Mouse (Mus musculus) CH12.LX (cell line): ENCODE data around the gene Stx5a. TPM values are rescaled to one million over a fixed set of nuclear protein-coding genes. Genes with fewer than 3 reads are reported as not detected.

Source experiments
- DNase-seq: peaks from one replicate; pipeline ENCODE4 v3.0.0-alpha.2; 2013; ENCODE audit errors: extremely low read depth
- H3K27ac ChIP-seq: 2 replicates; pipeline ENCODE4 v1.5.1; 2012; ENCODE audit warnings: low read depth, mild to moderate bottlenecking, control low read depth, moderate library complexity; ENCODE audit not compliant: insufficient read depth
- H3K27me3 ChIP-seq: replicated peaks from 2 replicates; pipeline ENCODE3; 2012; ENCODE audit warnings: inconsistent platforms
- H3K36me3 ChIP-seq, 2 experiments: replicated peaks in 1 of 2; 2 replicates each; pipeline versions ENCODE3 to v1.6.1; 2012; ENCODE audit warnings: inconsistent platforms in 1 of 2, low read length in 1 of 2, mild to moderate bottlenecking in 1 of 2, mixed read lengths in 1 of 2, moderate library complexity in 1 of 2; ENCODE audit not compliant: control insufficient read depth in 1 of 2, insufficient read depth in 1 of 2
- H3K4me1 ChIP-seq, 2 experiments: 2 replicates each; pipeline ENCODE4 v1.6.1; 2012; ENCODE audit warnings: inconsistent platforms in 1 of 2, moderate library complexity in 1 of 2; ENCODE audit not compliant: insufficient read depth in 2 of 2, control insufficient read depth in 1 of 2
- H3K4me2 ChIP-seq: 2 replicates; pipeline ENCODE4 v1.6.1; 2012; ENCODE audit warnings: low read depth, mild to moderate bottlenecking, control low read depth; ENCODE audit not compliant: poor library complexity, insufficient read depth, severe bottlenecking
- H3K4me3 ChIP-seq, 3 experiments: fragments of 150-350 bp in 1 of 3; sonication (generic) in 1 of 3; replicated peaks in 1 of 3; 2 replicates each; pipeline versions ENCODE3 to v1.5.1; 2011 to 2012; ENCODE audit warnings: low read depth in 2 of 3, low read length in 2 of 3, mild to moderate bottlenecking in 2 of 3, moderate library complexity in 2 of 3, control low read depth in 1 of 3, improper control_type of control experiment in 1 of 3, inconsistent platforms in 1 of 3, mixed read lengths in 1 of 3; ENCODE audit not compliant: poor library complexity in 1 of 3
- H3K79me2 ChIP-seq: replicated peaks from 2 replicates; pipeline ENCODE4 v1.6.1; 2012; ENCODE audit warnings: mild to moderate bottlenecking, moderate library complexity; ENCODE audit not compliant: control insufficient read depth, poor library complexity, insufficient read depth, severe bottlenecking; ENCODE audit errors: extremely low read depth
- H3K9ac ChIP-seq: 2 replicates; pipeline ENCODE4 v1.6.1; 2012; ENCODE audit warnings: low read depth, mild to moderate bottlenecking, control low read depth, moderate library complexity; ENCODE audit not compliant: insufficient read depth
- H3K9me3 ChIP-seq: replicated peaks from 2 replicates; pipeline ENCODE3; 2012; ENCODE audit warnings: low read length, inconsistent platforms, mixed read lengths
- CHD2 ChIP-seq: IDR thresholded peaks from 2 replicates; pipeline ENCODE4 v1.6.1; 2011; ENCODE audit warnings: low read length, improper control_type of control experiment
- CTCF ChIP-seq, 2 experiments: IDR thresholded peaks in 1 of 2; conservative IDR thresholded peaks in 1 of 2; 2 replicates each; pipeline ENCODE4 v1.5.1; 2011 to 2012; ENCODE audit warnings: low read depth in 2 of 2, low read length in 2 of 2, improper control_type of control experiment in 1 of 2, inconsistent platforms in 1 of 2, mild to moderate bottlenecking in 1 of 2, moderate library complexity in 1 of 2
- ELF1 ChIP-seq: IDR thresholded peaks from 2 replicates; pipeline ENCODE4 v1.6.1; 2014; ENCODE audit warnings: low read depth, mild to moderate bottlenecking, inconsistent platforms, low read length, improper control_type of control experiment
- ETS1 ChIP-seq: conservative IDR thresholded peaks from 2 replicates; pipeline ENCODE4 v1.6.1; 2012; ENCODE audit warnings: low read depth, mild to moderate bottlenecking, inconsistent platforms, low read length, improper control_type of control experiment, moderate library complexity
- IRF4 ChIP-seq: IDR thresholded peaks from 2 replicates; pipeline ENCODE4 v1.6.1; 2014; ENCODE audit warnings: low read depth, mild to moderate bottlenecking, inconsistent platforms, low read length, improper control_type of control experiment
- JUN ChIP-seq: IDR thresholded peaks from 2 replicates; pipeline ENCODE4 v1.6.1; 2011; ENCODE audit warnings: low read depth, mild to moderate bottlenecking, low read length, improper control_type of control experiment, moderate library complexity; ENCODE audit not compliant: insufficient read depth
- KAT2A ChIP-seq: IDR thresholded peaks from 2 replicates; pipeline ENCODE4 v1.6.1; 2012; ENCODE audit warnings: low read length, improper control_type of control experiment, inconsistent platforms; ENCODE audit not compliant: insufficient replicate concordance
- MAZ ChIP-seq: IDR thresholded peaks from 2 replicates; pipeline ENCODE4 v1.6.1; 2012; ENCODE audit warnings: low read depth, mild to moderate bottlenecking, inconsistent platforms, low read length, improper control_type of control experiment, moderate library complexity
- MYC ChIP-seq: IDR thresholded peaks from 2 replicates; pipeline ENCODE4 v1.6.1; 2011; ENCODE audit warnings: low read depth, mild to moderate bottlenecking, improper control_type of control experiment, low read length
- NRF1 ChIP-seq: IDR thresholded peaks from 2 replicates; pipeline ENCODE4 v1.6.1; 2014; ENCODE audit warnings: low read depth, mild to moderate bottlenecking, inconsistent platforms, low read length, improper control_type of control experiment, moderate library complexity
- POLR2A ChIP-seq: IDR thresholded peaks from 2 replicates; pipeline ENCODE4 v1.6.1; 2011; ENCODE audit warnings: low read depth, mild to moderate bottlenecking, improper control_type of control experiment, low read length
- POLR2AphosphoS2 ChIP-seq: IDR thresholded peaks from 2 replicates; pipeline ENCODE4 v1.6.1; 2011; ENCODE audit warnings: low read depth, low read length, improper control_type of control experiment
- RCOR1 ChIP-seq: conservative IDR thresholded peaks from 2 replicates; pipeline ENCODE4 v1.6.1; 2012; ENCODE audit warnings: low read depth, mild to moderate bottlenecking, inconsistent platforms, low read length, improper control_type of control experiment
- SIN3A ChIP-seq: IDR thresholded peaks from 2 replicates; pipeline ENCODE4 v1.6.1; 2012; ENCODE audit warnings: low read length, improper control_type of control experiment, inconsistent platforms
- SMC3 ChIP-seq: IDR thresholded peaks from 2 replicates; pipeline ENCODE4 v1.6.1; 2011; ENCODE audit warnings: low read depth, low read length, improper control_type of control experiment
- TCF12 ChIP-seq: IDR thresholded peaks from 2 replicates; pipeline ENCODE4 v1.6.1; 2014; ENCODE audit warnings: low read depth, mild to moderate bottlenecking, inconsistent platforms, low read length, improper control_type of control experiment
- USF1 ChIP-seq: IDR thresholded peaks from 2 replicates; pipeline ENCODE4 v1.6.1; 2014; ENCODE audit warnings: low read depth, mild to moderate bottlenecking, inconsistent platforms, low read length, improper control_type of control experiment
- ZMIZ1 ChIP-seq: IDR thresholded peaks from 2 replicates; pipeline ENCODE4 v1.6.1; 2012; ENCODE audit warnings: low read depth, mild to moderate bottlenecking, inconsistent platforms, low read length, improper control_type of control experiment
- ZNF384 ChIP-seq: IDR thresholded peaks from 2 replicates; pipeline ENCODE4 v1.6.1; 2012; ENCODE audit warnings: low read depth, low read length, improper control_type of control experiment, inconsistent platforms
- dilution Hi-C: fragments of 300-500 bp; cut with MboI; formaldehyde crosslinking; loops from 2 replicates; pipeline ENCODE4 v1.14.3; 2020; ENCODE audit warnings: low sequenced_read_pairs; ENCODE audit not compliant: extremely low pct_unique_long_range_greater_than_20kb, extremely low pct_ligation_motif_present
- in situ Hi-C: fragments of 300-500 bp; cut with MboI; formaldehyde crosslinking; loops from 3 replicates; pipeline ENCODE4 v1.14.3; 2019; ENCODE audit warnings: low sequenced_read_pairs, low pct_ligation_motif_present, low pct_unique_long_range_greater_than_20kb, mixed read lengths
- polyA plus RNA-seq: library from polyadenylated mRNA; unstranded; fragments of >175 nt; gene quantifications from 2 replicates; pipeline ENCODE4 v1.2.1, GENCODE M21; 2012; ENCODE audit warnings: low read depth; ENCODE audit not compliant: insufficient read length
- total RNA-seq, 2 experiments: library from RNA; depleted of rRNA; stranded (reverse); fragments of 300-350 nt in 1 of 2; fragments of >200 nt in 1 of 2; gene quantifications; 2 replicates each; pipeline ENCODE4 v1.2.3; 2012 to 2014

Stx5a gene
- total and polyA plus RNA-seq, 3 experiments: 35.2 to 49.1 (median 48.1) TPM

GRCm38 (mm10) chr19:8705026-8705708, 36.0 kb upstream of the Stx5a start:
- H3K9ac ChIP-seq: no peak overlapping the region
- peaks cover 0 to 18% of the 10 kb centered on the region in 2 experiments; a peak in 2 of 4 replicates for H3K4me1 ChIP-seq
- H3K79me2 ChIP-seq: peaks cover 7% of the 10 kb centered on the region
- dilution Hi-C loops (no loop called here), in situ Hi-C loops (no loop called here)
- no peak overlapping the region for H3K4me2 ChIP-seq
- no peaks in the 10 kb centered on the region for H3K9me3 ChIP-seq
- H3K27ac ChIP-seq: no peak overlapping the region
- no peak overlapping the region for H3K4me3 ChIP-seq
- no peak for DNase-seq
- TF ChIP-seq NRF1 (no peak), MYC (no peak), ZMIZ1 (no peak; the same call in 1 of the 2 replicates), SIN3A (no peak), POLR2A (peak; percentile 45), ETS1 (no peak), ELF1 (no peak), JUN (no peak), POLR2AphosphoS2 (peak; percentile 47), RCOR1 (no peak), MAZ (no peak), IRF4 (no peak)
- H3K36me3 ChIP-seq: peaks cover 37 to 46% of the 10 kb centered on the region in 2 experiments
- no peaks in the 10 kb centered on the region for H3K27me3 ChIP-seq

- Histone ChIP-seq H3K4me1 (peaks cover 0 to 28% of the 10 kb centered on the region in 2 experiments; a peak in 2 of 4 replicates), H3K4me2 (no peak overlapping the region), H3K36me3 (peaks cover 46 to 56% of the 10 kb centered on the region in 2 experiments), H3K27me3 (no peaks in the 10 kb centered on the region), H3K9me3 (no peaks in the 10 kb centered on the region), H3K4me3 (no peak overlapping the region), H3K27ac (no peak overlapping the region), H3K9ac (no peak overlapping the region), H3K79me2 (peaks cover 18% of the 10 kb centered on the region)
- in situ Hi-C loops (no loop called here), dilution Hi-C loops (no loop called here)
- TF ChIP-seq ZMIZ1 (peak; percentile 20; the same call in 1 of the 2 replicates), POLR2A (no peak)
- no peak for DNase-seq
Observed at GRCm38 (mm10) chr19:8706132-8706667, 35.0 kb upstream of the Stx5a start.

DNA sequence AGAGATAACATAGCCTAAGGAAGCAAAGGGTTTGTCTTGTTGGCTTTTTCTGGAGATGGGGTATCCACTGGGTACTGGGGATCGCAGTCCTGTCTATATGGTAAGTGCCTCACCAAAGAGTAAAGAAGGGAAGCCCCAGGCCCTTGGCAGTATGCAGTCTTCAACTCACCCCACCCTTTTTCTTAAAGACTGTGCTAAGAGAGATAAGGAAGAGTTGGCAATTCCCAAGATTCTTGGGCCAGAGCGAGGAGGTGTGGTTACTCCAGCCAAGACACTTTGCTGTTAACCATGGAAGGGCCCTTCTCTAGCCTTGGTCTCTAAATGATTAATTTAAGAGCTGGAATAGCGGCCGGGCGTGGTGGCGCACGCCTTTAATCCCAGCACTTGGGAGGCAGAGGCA, 34.3 kb upstream of the Stx5a start:
- no peaks in the 10 kb centered on the region for H3K27me3 ChIP-seq
- no peak overlapping the region for H3K27ac ChIP-seq
- dilution Hi-C loops: no loop called here
- in situ Hi-C loops: no loop called here
- H3K9ac ChIP-seq: no peak overlapping the region
- TF ChIP-seq ZNF384 (no peak), SMC3 (no peak), ETS1 (no peak), CHD2 (no peak), TCF12 (no peak), CTCF (conservative IDR thresholded peaks at IDR 0.05 in 1 of 2, IDR thresholded peaks at IDR 0.05 in 1 of 2; ENCODE audit: low read depth in 2 of 2, low read length in 2 of 2) (no peak), NRF1 (no peak), USF1 (no peak), POLR2A (no peak), KAT2A (no peak)
- H3K4me2 ChIP-seq: no peak overlapping the region
- H3K9me3 ChIP-seq: no peaks in the 10 kb centered on the region
- H3K79me2 ChIP-seq: peaks cover 25% of the 10 kb centered on the region
- H3K4me3 ChIP-seq: no peak overlapping the region
- peaks cover 51 to 64% of the 10 kb centered on the region in 2 experiments for H3K36me3 ChIP-seq
- no peak for DNase-seq
- peaks cover 0 to 28% of the 10 kb centered on the region in 2 experiments; a peak in 2 of 4 replicates for H3K4me1 ChIP-seq
